Mouse (Mus musculus): Measurements from ENCODE around the gene Olfr521.
"Not testable (repeated sequence)": the region's sequence is repeated elsewhere in the genome, so short reads cannot be mapped to it uniquely, and the experiment has no call there.

DNA sequence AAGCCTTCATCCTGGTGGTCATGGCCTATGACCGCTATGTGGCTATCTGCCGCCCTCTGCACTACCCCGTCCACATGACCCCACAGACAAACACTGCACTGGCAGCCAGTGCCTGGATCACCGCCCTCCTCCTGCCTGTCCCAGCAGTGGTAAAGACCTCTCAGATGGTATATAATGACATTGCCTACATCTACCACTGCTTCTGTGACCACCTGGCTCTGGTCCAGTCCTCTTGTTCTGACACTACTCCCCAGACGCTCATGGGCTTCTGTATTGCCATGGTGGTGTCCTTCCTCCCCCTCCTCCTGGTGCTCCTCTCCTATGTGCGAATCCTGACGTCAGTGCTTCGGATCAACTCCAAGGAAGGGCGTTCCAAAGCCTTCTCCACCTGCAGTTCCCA, 27.8 kb upstream of the Olfr521 start:
- not testable (repeated sequence) for TF ChIP-seq POLR2A (IDR thresholded peaks at IDR 0.05; ENCODE audit: low read depth, low read length); CTCF (conservative IDR thresholded peaks at IDR 0.05; ENCODE audit: insufficient read depth, insufficient read length, low read depth, low read length)
